Comparison of ENCODE assay signal across 12 mouse cellular contexts in the genomic region with DNA sequence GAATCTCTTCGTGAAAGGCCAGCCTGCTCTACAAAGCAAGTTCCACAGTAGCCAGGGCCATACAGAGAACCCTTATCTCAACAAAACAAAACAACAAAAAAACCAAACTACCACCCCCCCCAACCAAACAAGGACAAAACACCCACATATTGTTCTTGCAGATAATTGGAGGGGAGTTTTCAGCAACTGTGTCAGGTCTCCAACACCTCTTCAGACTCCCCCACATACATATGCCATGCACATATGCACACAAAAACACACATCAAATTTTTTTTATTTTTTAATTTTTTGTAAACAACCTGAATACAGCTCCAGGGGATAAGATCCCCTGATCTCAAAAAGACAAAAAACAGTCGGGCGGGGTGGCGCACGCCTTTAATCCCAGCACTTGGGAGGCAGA. TPM values are rescaled to one million over a fixed set of nuclear protein-coding genes. Genes with fewer than 3 reads are reported as not detected.
DNase-seq lines count a peak whose midpoint lies in the region; ATAC-seq lines count a peak whose summit lies in the region.
"Had no signal": no experiment of that assay in that cellular context is flagged by ENCODE, and none has a peak within 500 bp of the region (broad histone marks: within the 10 kb centered on the region; RNA-seq: fewer than 3 reads in every experiment).

No protein-coding gene starts in this region.

- intact Hi-C loops in left cerebral cortex, postnatal 25 days (cut with DNase I): no loop called here

- no peak overlapping the region for H3K9ac ChIP-seq in hindbrain, embryonic 11.5 days (ENCODE audit: low read depth, low read length)
- H3K9ac ChIP-seq in hindbrain, embryonic 12.5 days: no peak overlapping the region
- H3K9ac ChIP-seq: heart, embryonic 15.5 days had no signal

- 0 out of 2 replicates have a peak, but pooled peaks cover 4% of the 10 kb centered on the region for H3K36me3 ChIP-seq in hindbrain, embryonic 10.5 days
- no peaks in the 10 kb centered on the region for H3K36me3 ChIP-seq in hindbrain, embryonic 11.5 days (ENCODE audit: control insufficient read depth, insufficient read depth, low read length)
- no peaks in the 10 kb centered on the region for H3K36me3 ChIP-seq in hindbrain, embryonic 12.5 days
- H3K36me3 ChIP-seq in macrophage (ENCODE audit: inconsistent target): no peaks in the 10 kb centered on the region
- H3K36me3 ChIP-seq: heart, embryonic 15.5 days had no signal

- peaks cover 86% of the 10 kb centered on the region for H3K79me2 ChIP-seq in macrophage (ENCODE audit: inconsistent target)

- no peaks in the 10 kb centered on the region for H3K9me3 ChIP-seq in hindbrain, embryonic 10.5 days
- no peaks in the 10 kb centered on the region for H3K9me3 ChIP-seq in hindbrain, embryonic 11.5 days (ENCODE audit: control insufficient read depth, low read length)
- H3K9me3 ChIP-seq in hindbrain, embryonic 12.5 days (replicated peaks): no peaks in the 10 kb centered on the region
- H3K9me3 ChIP-seq: heart, embryonic 15.5 days had no signal

- H3K27me3 ChIP-seq in hindbrain, embryonic 10.5 days (ENCODE audit: insufficient read depth, poor library complexity, severe bottlenecking): no peaks in the 10 kb centered on the region
- no peaks in the 10 kb centered on the region for H3K27me3 ChIP-seq in hindbrain, embryonic 11.5 days (ENCODE audit: control insufficient read depth, insufficient read depth, low read length)
- H3K27me3 ChIP-seq in hindbrain, embryonic 12.5 days: no peaks in the 10 kb centered on the region
- H3K27me3 ChIP-seq: heart, embryonic 15.5 days had no signal

- ATAC-seq in hindbrain, embryonic 11.5 days (ENCODE audit: low FRiP score): no peak
- no peak for ATAC-seq in hindbrain, embryonic 12.5 days (ENCODE audit: low FRiP score)
- ATAC-seq in cerebellum, adult (ENCODE audit: insufficient number of reproducible peaks, low FRiP score, low TSS enrichment): no peak
- ATAC-seq: intestine, postnatal 0 days had no signal

- no peak for DNase-seq in hindbrain, embryonic 10.5 days (ENCODE audit: low spot score)
- DNase-seq in hindbrain, embryonic 11.5 days (ENCODE audit: low spot score): no peak
- peak; percentile 56 for DNase-seq in c-Kit-positive CD71-positive TER-119-negative erythroid progenitor cells, embryonic 14.5 days (ENCODE audit: low read depth)
- no peak for DNase-seq in thymus, postnatal 10 days (ENCODE audit: low spot score in 2 of 2)
- no peak for DNase-seq in left cerebral cortex, postnatal 25 days (ENCODE audit: low spot score in 2 of 2)
- DNase-seq: gastrocnemius, postnatal 10 days had no signal

- no peak overlapping the region for H3K27ac ChIP-seq in hindbrain, embryonic 10.5 days
- no peak overlapping the region for H3K27ac ChIP-seq in hindbrain, embryonic 11.5 days (ENCODE audit: low read depth, low read length)
- H3K27ac ChIP-seq in hindbrain, embryonic 12.5 days: no peak overlapping the region
- peak overlapping the region; percentile 17; the same call in 1 of the 2 replicates for H3K27ac ChIP-seq in macrophage
- H3K27ac ChIP-seq: heart, embryonic 15.5 days had no signal

- no peak overlapping the region for H3K4me2 ChIP-seq in hindbrain, embryonic 11.5 days (replicated peaks; ENCODE audit: low read depth, low read length)
- 0 out of 2 replicates have a peak overlapping the region, but pooled peaks have one; percentile 76 for H3K4me2 ChIP-seq in hindbrain, embryonic 12.5 days (replicated peaks)

- H3K4me3 ChIP-seq in hindbrain, embryonic 10.5 days: 0 out of 2 replicates have a peak overlapping the region, but pooled peaks have one; percentile 13
- H3K4me3 ChIP-seq in hindbrain, embryonic 11.5 days (ENCODE audit: low read depth, low read length): no peak overlapping the region
- no peak overlapping the region for H3K4me3 ChIP-seq in hindbrain, embryonic 12.5 days
- no peak overlapping the region for H3K4me3 ChIP-seq in macrophage (ENCODE audit: inconsistent target)
- H3K4me3 ChIP-seq: heart, embryonic 15.5 days had no signal

- H3K4me1 ChIP-seq in hindbrain, embryonic 10.5 days (replicated peaks): peaks cover 38% of the 10 kb centered on the region
- H3K4me1 ChIP-seq in hindbrain, embryonic 11.5 days (replicated peaks; ENCODE audit: control insufficient read depth, insufficient read depth, low read length): 0 out of 2 replicates have a peak, but pooled peaks cover 2% of the 10 kb centered on the region
- peaks cover 43% of the 10 kb centered on the region for H3K4me1 ChIP-seq in hindbrain, embryonic 12.5 days

- WGBS in hindbrain, embryonic 10.5 days: 92% methylated on average over 5 of the region's 5 CpGs
- 90% methylated on average over 5 of the region's 5 CpGs for WGBS in hindbrain, embryonic 11.5 days
- WGBS in hindbrain, embryonic 12.5 days: 92% methylated on average over 5 of the region's 5 CpGs
- WGBS in macrophage (ENCODE audit: missing documents): 67% methylated on average over 1 of the region's 5 CpGs

RNA-seq across cellular contexts. Expression of gene Polr2a, which starts 4.2 kb away (rescaled TPM):
- polyA plus RNA-seq in hindbrain, embryonic 10.5 days (2016; fragmentation: Nextera tagmentation; extraction: Ambion mirVana): 31.1 and 37.9 TPM in 2 replicates
- 46.5 and 50.1 TPM in 2 replicates for polyA plus RNA-seq in hindbrain, embryonic 11.5 days (2014; fragmentation: Nextera tagmentation; extraction: Ambion mirVana)
- polyA plus RNA-seq in hindbrain, embryonic 12.5 days (2016; fragmentation: Nextera tagmentation; extraction: Ambion mirVana): 32.2 and 39.0 TPM in 2 replicates
- 100 to 1,000 TPM in 17 of 26 experiments, 10 to 100 TPM in 9; 44.9 to 203 (median 109) TPM for total RNA-seq in macrophage (2018; cell fraction: chromatin; rRNA removed)
- total RNA-seq in macrophage (2018; cell fraction: cytosol; rRNA removed): 100 to 1,000 TPM in 13 of 26 experiments, 10 to 100 TPM in 13; 62.8 to 142 (median 98.7) TPM
- total RNA-seq in macrophage (2018; cell fraction: nucleus; rRNA removed): 100 to 1,000 TPM in 20 of 26 experiments, 10 to 100 TPM in 6; 55.8 to 150 (median 113) TPM
- polyA plus RNA-seq in macrophage (2018): 63.4 to 133 TPM (median 79.6 TPM) in 3 replicates
- total RNA-seq in left cerebral cortex, postnatal 25 days (2021): 10 to 100 TPM; 53.3 to 53.6 TPM

RNA-seq across cellular contexts. Expression of gene Slc35g3, which starts 7.5 kb away (rescaled TPM):
- 0.50 TPM in 1 of 2 replicates, not detected in the other for polyA plus RNA-seq in hindbrain, embryonic 10.5 days (2016; fragmentation: Nextera tagmentation; extraction: Ambion mirVana)
- polyA plus RNA-seq in hindbrain, embryonic 11.5 days (2014; fragmentation: Nextera tagmentation; extraction: Ambion mirVana): 0.57 and 1.1 TPM in 2 replicates
- polyA plus RNA-seq in hindbrain, embryonic 12.5 days (2016; fragmentation: Nextera tagmentation; extraction: Ambion mirVana): 0.40 and 0.61 TPM in 2 replicates
- not detected for total RNA-seq in macrophage (2018; cell fraction: chromatin; rRNA removed)
- total RNA-seq in macrophage (2018; cell fraction: cytosol; rRNA removed): not detected
- total RNA-seq in macrophage (2018; cell fraction: nucleus; rRNA removed): not detected
- polyA plus RNA-seq in macrophage (2018): not detected in 3 replicates
- total RNA-seq in left cerebral cortex, postnatal 25 days (2021): not detected
- total RNA-seq: gastrocnemius, postnatal 10 days; layer of hippocampus, adult 8-10 months had no signal

RNA-seq across cellular contexts. Expression of gene Zbtb4, which starts 11.5 kb away (rescaled TPM):
- polyA plus RNA-seq in hindbrain, embryonic 10.5 days (2016; fragmentation: Nextera tagmentation; extraction: Ambion mirVana): 0.80 and 1.2 TPM in 2 replicates
- 1.3 and 1.7 TPM in 2 replicates for polyA plus RNA-seq in hindbrain, embryonic 11.5 days (2014; fragmentation: Nextera tagmentation; extraction: Ambion mirVana)
- polyA plus RNA-seq in hindbrain, embryonic 12.5 days (2016; fragmentation: Nextera tagmentation; extraction: Ambion mirVana): 2.3 and 2.4 TPM in 2 replicates
- total RNA-seq in macrophage (2018; cell fraction: chromatin; rRNA removed): 10 to 100 TPM in 21 of 26 experiments, 1 to 10 TPM in 5; 6.7 to 40.7 (median 21.4) TPM
- total RNA-seq in macrophage (2018; cell fraction: cytosol; rRNA removed): 10 to 100 TPM in 25 of 26 experiments, 1 to 10 TPM in 1; 8.5 to 18.3 (median 13.5) TPM
- total RNA-seq in macrophage (2018; cell fraction: nucleus; rRNA removed): 10 to 100 TPM in 22 of 26 experiments, 1 to 10 TPM in 4; 6.5 to 34.8 (median 18.1) TPM
- 11.6 to 17.8 TPM (median 12.0 TPM) in 3 replicates for polyA plus RNA-seq in macrophage (2018)
- total RNA-seq in left cerebral cortex, postnatal 25 days (2021): 100 to 1,000 TPM; 110 to 114 TPM

RNA-seq across cellular contexts. Expression of gene Chrnb1, which starts 41.5 kb away (rescaled TPM):
- polyA plus RNA-seq in hindbrain, embryonic 10.5 days (2016; fragmentation: Nextera tagmentation; extraction: Ambion mirVana): 1.6 and 2.2 TPM in 2 replicates
- 1.2 and 1.5 TPM in 2 replicates for polyA plus RNA-seq in hindbrain, embryonic 11.5 days (2014; fragmentation: Nextera tagmentation; extraction: Ambion mirVana)
- 3.0 and 5.9 TPM in 2 replicates for polyA plus RNA-seq in hindbrain, embryonic 12.5 days (2016; fragmentation: Nextera tagmentation; extraction: Ambion mirVana)
- under 1 TPM in 6 of 26 experiments, not detected in 20; 0.41 to 0.78 (median 0.60) TPM for total RNA-seq in macrophage (2018; cell fraction: chromatin; rRNA removed)
- under 1 TPM in 14 of 26 experiments, not detected in 12; 0.06 to 0.18 (median 0.09) TPM for total RNA-seq in macrophage (2018; cell fraction: cytosol; rRNA removed)
- under 1 TPM in 9 of 26 experiments, not detected in 17; 0.22 to 0.94 (median 0.28) TPM for total RNA-seq in macrophage (2018; cell fraction: nucleus; rRNA removed)
- not detected in 3 replicates for polyA plus RNA-seq in macrophage (2018)
- 1 to 10 TPM; 1.3 to 2.0 TPM for total RNA-seq in left cerebral cortex, postnatal 25 days (2021)

RNA-seq across cellular contexts. Expression of gene Fgf11, which starts 47.4 kb away (rescaled TPM):
- polyA plus RNA-seq in hindbrain, embryonic 10.5 days (2016; fragmentation: Nextera tagmentation; extraction: Ambion mirVana): 0.76 and 1.8 TPM in 2 replicates
- 2.2 and 2.8 TPM in 2 replicates for polyA plus RNA-seq in hindbrain, embryonic 11.5 days (2014; fragmentation: Nextera tagmentation; extraction: Ambion mirVana)
- 3.7 and 4.2 TPM in 2 replicates for polyA plus RNA-seq in hindbrain, embryonic 12.5 days (2016; fragmentation: Nextera tagmentation; extraction: Ambion mirVana)
- 1 to 10 TPM in 12 of 26 experiments, under 1 TPM in 8, not detected in 6; 0.22 to 2.7 (median 1.1) TPM for total RNA-seq in macrophage (2018; cell fraction: chromatin; rRNA removed)
- 1 to 10 TPM in 10 of 26 experiments, under 1 TPM in 16; 0.30 to 1.5 (median 0.81) TPM for total RNA-seq in macrophage (2018; cell fraction: cytosol; rRNA removed)
- total RNA-seq in macrophage (2018; cell fraction: nucleus; rRNA removed): 1 to 10 TPM in 11 of 26 experiments, under 1 TPM in 14, not detected in 1; 0.24 to 7.0 (median 0.85) TPM
- 0.69 to 2.7 TPM (median 2.3 TPM) in 3 replicates for polyA plus RNA-seq in macrophage (2018)
- total RNA-seq in left cerebral cortex, postnatal 25 days (2021): 10 to 100 TPM; 14.9 to 17.2 TPM
